Mouse (Mus musculus) thymus, adult 2 months (tissue): ENCODE data around the gene Tcf25.

Experiments
- CTCF ChIP-seq: fragments of 200-500 bp; IDR thresholded peaks from 2 replicates; pipeline ENCODE4 v1.5.1; 2012; ENCODE audit warnings: mild to moderate bottlenecking, control low read depth, low read length, moderate library complexity, borderline replicate concordance; ENCODE audit not compliant: control insufficient read depth, poor library complexity, insufficient read depth; ENCODE audit errors: extremely low read depth
- POLR2A ChIP-seq: fragments of 200-500 bp; IDR thresholded peaks from 2 replicates; pipeline ENCODE4 v1.6.1; 2012; ENCODE audit warnings: mild to moderate bottlenecking, low read length, control low read depth, moderate library complexity; ENCODE audit not compliant: control insufficient read depth, poor library complexity, insufficient read depth; ENCODE audit errors: extremely low read depth

- TF ChIP-seq CTCF (no peak), POLR2A (no peak)
Observed at GRCm38 (mm10) chr8:123333864-123334263, 39.7 kb upstream of the Tcf25 start.
